Mouse (Mus musculus): ENCODE measurements around the gene Chmp6. TPM values are rescaled to one million over a fixed set of nuclear protein-coding genes. Genes with fewer than 3 reads are reported as not detected.

The Chmp6 gene
- total RNA-seq (2021): 10 to 100 TPM; 44.8 to 47.8 TPM

DNA sequence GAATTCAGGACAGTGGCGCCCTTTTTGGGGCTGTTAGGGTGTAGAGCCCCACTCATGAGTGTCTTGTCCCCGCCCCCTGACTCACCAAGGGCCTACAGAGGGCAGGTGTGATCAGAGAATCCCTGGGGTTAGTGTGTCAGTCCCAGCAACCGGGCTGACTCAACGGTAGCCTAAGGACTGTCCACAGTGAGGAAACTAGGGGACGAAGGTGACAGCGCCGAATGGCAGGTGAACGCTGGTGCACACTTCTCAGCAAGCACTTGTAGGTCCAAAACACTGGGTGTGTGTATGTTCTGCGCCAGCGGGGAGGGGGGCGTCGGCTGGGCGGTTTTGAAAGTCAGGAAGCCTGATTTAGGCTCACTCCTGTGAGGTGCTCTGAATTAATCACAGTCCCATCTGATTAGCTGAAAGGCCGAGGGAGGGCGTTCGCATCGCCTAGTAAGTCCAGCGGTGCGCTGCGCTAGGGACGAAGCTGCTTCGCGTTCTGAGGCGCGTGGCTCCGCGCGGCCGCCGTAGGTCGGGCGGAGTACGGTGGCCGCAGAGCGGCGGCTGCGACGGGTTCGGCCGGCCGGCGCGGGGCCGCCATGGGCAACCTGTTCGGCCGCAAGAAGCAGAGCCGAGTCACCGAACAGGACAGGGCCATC lies at the start of gene Chmp6:
TSS of gene Chmp6 (plus strand) at position 151 of the 644 bp plus-strand sequence.
- DNase-seq (ENCODE audit: low spot score in 2 of 2): peak; percentile 90 to 94
- intact Hi-C loops (cut with DNase I): loop anchor here (2.0 kb wide), 1 partner anchor 187 kb away; no protein-coding TSS in a partner anchor

- no peak for DNase-seq (ENCODE audit: low spot score in 2 of 2)
- intact Hi-C loops (cut with DNase I): loop anchor here (10.0 kb wide), 1 partner anchor 202 kb away; no protein-coding TSS in a partner anchor
Measured at GRCm38 (mm10) chr11:119866837-119867236, 46.4 kb upstream of the Chmp6 start.

DNA sequence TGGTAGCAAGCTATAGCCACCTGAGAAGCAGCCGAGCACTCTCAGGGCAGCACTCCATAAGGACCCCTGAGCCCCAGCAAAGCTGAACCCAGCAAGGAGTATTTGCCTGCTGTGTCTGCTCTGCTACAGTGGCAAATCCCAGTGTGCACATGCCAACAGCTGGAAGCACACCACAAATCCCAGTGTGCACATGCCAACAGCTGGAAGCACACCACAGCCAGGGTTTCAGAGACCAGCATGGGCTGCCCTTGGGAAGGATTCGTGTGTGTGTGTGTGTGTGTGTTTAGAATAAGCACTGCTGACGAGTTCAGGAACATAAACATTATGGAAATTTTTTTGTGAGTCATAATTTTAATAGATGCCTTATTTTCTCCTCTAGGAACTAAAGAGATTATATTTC lies 45.1 kb upstream of the Chmp6 start:
- DNase-seq (ENCODE audit: low spot score in 2 of 2): no peak
- intact Hi-C loops (cut with DNase I): loop anchor here (10.0 kb wide), 1 partner anchor 203 kb away; no protein-coding TSS in a partner anchor

DNA sequence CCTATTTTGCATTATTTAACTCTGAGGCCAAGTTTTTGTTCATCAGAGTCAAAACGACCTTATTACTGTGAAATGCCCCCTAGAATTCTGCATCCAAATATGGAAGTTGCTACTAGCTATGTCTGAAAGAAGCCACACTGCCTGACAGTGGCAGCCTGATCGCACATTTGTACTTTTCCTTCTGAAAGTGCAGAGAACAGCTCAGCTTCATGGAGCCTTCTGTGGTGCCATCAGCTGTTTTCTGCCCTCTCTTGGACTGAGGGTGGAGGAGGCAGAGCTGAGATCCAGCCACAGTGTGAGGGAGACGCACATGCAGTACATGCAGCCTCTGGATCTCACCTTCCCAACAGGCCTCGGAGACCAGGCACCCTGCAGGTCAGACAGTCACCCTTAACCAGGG lies 44.7 kb upstream of the Chmp6 start:
- intact Hi-C loops (cut with DNase I): loop anchor here (10.0 kb wide), 1 partner anchor 204 kb away; no protein-coding TSS in a partner anchor
- peak in 1 of 2 experiments; percentile 38 for DNase-seq (ENCODE audit: low spot score in 2 of 2)

- no peak for DNase-seq (ENCODE audit: low spot score in 2 of 2)
- intact Hi-C loops (cut with DNase I): no loop called here
Measured at GRCm38 (mm10) chr11:119871141-119871540, 42.1 kb upstream of the Chmp6 start.

DNA sequence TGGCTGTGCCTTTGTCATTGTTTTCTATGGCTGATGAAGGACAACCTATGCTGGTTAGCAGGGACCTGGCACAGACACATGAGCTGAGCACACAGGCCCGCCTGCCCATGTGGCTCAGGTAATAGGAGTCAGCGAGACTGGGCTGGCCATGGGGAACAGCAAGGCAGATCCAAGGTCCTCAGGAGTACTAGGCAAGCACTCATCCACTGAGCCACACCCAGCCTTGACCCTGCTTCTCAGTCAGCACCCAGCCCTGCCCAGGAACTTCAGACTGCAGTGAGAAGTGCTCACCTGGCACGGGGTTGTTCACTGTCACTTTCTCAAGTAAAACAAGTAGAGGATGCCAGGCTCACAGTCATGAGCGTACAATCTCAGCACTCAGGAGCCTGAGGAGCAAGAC lies 39.6 kb upstream of the Chmp6 start:
- no peak for DNase-seq (ENCODE audit: low spot score in 2 of 2)
- intact Hi-C loops (cut with DNase I): no loop called here

DNA sequence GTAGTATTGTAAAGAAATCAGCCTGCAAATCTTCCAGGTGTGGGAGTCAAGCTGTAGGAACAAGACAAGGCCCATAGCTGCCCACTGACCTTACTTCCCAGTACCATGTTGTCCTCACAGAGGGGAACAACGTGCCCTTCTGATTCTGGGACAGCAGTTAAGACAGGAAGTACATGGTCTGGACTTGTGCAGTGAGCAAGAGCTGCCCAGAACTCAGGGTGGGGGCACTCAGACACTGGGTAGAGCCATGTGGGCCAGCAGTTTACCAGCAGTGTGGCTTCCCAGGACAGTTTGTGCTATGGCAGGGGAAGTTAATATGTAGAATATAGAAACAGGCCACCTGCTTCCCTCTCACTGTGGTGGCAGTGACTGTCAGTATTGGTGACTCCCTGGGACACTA lies 38.4 kb upstream of the Chmp6 start:
- no peak for DNase-seq (ENCODE audit: low spot score in 2 of 2)
- intact Hi-C loops (cut with DNase I): no loop called here

DNA sequence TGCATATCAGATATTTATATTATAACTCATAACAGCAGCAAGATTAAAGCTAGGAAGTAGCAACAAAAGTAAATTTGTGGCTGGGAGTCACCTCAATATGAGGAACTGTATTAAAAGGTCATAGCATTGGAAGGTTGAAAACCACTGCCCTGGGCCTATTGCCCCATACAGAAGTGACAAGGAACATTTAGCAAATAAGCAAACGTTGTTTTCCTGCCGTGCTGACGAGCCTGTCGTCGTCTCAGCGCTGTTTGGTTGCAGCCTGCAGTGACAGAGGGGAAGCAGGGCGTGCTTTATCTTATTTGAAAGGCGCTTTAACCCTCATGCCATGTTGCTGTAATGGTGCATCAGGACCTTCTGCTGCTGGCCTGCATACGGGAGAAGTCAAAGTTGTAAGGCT lies 37.6 kb upstream of the Chmp6 start:
- DNase-seq (ENCODE audit: low spot score in 2 of 2): no peak
- intact Hi-C loops (cut with DNase I): no loop called here

- no peak for DNase-seq (ENCODE audit: low spot score in 2 of 2)
- intact Hi-C loops (cut with DNase I): no loop called here
Measured at GRCm38 (mm10) chr11:119877124-119877523, 36.1 kb upstream of the Chmp6 start.

DNA sequence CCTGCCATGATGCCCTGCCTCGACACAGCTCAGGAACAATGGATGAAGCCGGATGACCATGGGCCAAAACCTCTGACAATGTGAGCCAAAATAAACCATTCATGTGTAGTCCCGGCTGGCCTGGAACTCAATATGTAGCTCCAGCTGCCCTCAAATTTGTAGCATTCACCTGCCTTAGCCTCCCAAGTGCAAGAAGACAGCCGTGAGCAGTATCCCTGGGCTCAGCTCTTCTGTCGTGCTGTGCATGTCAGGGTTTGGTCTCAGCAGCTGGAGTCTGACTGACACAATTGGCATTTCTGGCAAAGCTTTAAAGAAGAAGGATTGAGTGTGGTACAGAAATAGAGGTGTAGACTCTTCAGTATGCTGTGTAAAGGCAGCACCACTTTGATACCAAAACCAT lies 33.7 kb upstream of the Chmp6 start:
- DNase-seq (ENCODE audit: low spot score in 2 of 2): no peak
- intact Hi-C loops (cut with DNase I): no loop called here

GRCm38 (mm10) chr11:119883646-119884045 lies 29.6 kb upstream of the Chmp6 start:
- intact Hi-C loops (cut with DNase I): no loop called here
- DNase-seq (ENCODE audit: low spot score in 2 of 2): no peak

DNA sequence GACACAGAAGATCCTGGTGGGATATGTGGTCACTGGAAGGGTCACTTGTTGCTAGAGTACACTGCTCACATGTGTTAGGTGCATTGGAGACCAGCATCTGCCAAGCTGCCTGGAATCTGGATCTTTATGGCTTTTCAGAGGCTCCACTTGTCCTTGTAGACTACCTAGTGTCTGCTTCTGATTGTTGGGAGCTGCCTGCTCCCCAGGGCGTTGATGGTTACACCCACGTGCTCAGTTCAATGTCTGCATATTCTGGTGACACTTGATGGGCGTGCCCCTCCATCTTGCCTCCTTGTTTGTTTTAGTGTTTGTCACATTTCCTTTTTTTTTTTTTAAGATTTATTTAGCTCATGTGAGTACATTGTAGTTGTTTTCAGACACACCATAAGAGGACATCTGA lies 23.3 kb upstream of the Chmp6 start:
- intact Hi-C loops (cut with DNase I): no loop called here
- no peak for DNase-seq (ENCODE audit: low spot score in 2 of 2)

DNA sequence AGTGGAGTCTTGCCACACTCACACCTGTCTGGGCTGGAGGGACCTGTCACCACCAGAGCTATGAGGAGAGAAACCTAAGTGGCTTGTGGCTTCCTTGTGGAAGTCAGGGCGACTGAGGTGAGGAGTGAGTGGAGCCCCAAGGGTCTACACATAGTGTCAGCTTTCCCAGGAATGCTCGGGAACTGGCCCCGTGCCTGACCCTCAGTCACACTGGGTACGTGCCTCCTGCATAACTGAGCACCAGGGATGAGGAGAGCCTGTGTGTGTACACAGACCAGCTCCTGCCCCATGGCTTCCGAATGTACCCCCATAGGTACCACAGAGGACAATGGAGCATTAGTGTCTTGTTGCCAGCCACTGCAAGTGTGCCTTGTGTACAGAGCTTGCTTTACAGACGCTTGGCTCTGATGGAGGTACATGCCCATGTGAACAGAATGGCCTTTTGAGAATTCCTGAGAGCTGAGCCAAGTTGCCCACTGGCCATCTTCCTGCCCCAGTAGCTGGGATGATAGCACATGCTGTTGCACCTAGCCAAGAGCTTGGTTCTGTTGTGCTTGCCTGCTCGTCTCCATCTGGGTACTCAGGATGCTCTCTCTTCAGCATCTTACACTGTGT lies 21.5 kb upstream of the Chmp6 start:
- DNase-seq (ENCODE audit: low spot score in 2 of 2): no peak
- intact Hi-C loops (cut with DNase I): no loop called here

DNA sequence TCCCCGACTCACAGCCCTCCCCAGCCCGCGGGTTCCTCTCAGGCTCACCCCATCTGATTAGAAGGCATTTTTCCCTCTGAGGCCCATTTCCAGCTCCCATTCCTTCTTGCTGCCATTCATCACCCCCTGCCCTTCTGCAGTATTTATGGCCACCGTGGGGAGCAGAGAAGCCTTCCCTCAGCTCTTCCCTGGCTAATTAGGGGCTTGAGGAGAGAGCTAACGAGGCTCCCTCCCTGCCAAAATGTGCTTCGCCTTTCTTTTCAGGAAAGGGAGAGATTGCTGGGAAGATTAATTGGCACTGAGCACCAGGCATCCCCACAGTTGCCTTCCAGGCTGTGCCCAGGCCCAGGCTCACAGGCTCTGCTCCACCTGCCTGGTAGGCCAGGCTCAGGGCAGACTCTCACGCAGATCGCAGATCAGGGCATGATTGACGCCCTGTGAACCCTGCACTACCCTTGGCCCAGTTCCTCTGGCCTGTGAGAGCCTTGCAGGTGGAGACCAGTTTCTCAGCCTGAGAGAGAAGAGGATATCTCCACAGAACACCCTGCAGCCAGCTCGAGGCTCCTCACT lies 19.5 kb upstream of the Chmp6 start:
- no peak for DNase-seq (ENCODE audit: low spot score in 2 of 2)
- intact Hi-C loops (cut with DNase I): no loop called here

DNA sequence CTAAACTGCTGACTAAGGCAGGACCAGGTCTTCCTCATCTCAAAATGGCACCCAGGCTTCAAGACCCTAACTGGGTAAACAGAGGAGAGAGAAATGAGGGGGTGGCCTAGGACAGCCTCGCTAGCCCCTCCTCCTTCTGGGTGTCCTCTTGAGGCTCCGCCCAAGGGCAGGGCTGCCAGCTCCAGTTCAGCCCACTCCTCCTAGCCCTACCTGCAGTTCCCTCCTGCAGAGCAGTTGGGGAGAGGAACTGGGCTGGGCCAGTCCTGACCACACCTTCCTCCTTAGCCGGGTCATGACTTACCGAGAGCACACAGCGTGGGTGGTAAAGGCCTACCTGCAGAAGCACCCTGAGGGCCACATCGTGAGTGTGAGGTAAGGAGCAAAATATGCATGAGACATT lies 18.6 kb upstream of the Chmp6 start:
- intact Hi-C loops (cut with DNase I): no loop called here
- no peak for DNase-seq (ENCODE audit: low spot score in 2 of 2)

GRCm38 (mm10) chr11:119897041-119897440 lies 16.2 kb upstream of the Chmp6 start:
- intact Hi-C loops (cut with DNase I): no loop called here
- DNase-seq (ENCODE audit: low spot score in 2 of 2): no peak

DNA sequence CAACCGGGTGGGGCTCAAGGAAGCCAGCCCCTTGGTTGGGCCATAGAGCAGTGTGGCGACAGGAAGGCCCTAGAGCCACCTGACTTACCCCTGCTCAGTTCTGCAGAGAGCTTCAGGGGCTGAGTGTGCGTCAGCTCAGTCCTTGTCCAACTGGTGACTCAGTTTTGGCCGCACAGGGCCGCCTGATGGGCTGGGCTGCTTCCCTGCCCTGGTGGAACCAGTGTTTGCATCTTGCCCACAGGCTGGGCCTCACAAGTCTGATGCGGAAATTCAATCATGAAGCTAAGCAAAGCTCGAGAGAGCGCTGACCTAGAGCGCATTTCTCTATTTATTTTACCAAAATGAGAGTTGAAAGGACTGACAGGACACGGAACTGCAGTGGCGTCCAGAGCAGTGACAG lies 14.3 kb upstream of the Chmp6 start:
- DNase-seq (ENCODE audit: low spot score in 2 of 2): no peak
- intact Hi-C loops (cut with DNase I): no loop called here

DNA sequence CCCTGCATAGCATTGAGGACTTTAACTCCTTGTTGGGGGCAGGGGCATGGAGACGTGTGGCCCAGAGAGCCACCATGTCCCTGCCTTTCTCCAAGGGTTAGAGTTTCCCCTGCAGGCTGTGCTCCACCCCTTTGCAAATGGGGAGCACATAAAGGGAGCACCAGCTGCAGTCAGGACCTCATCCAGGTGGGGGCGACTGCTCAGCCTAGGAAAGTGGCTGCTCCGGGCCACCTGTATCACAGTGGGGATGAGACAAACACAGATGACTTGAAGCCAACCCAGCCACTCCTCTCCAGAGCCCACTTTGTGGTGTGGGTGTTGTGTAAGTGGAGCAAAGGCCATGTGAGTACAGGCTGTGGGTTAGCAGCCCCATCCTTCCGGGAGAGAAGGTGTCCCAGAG lies 12.1 kb upstream of the Chmp6 start:
- DNase-seq (ENCODE audit: low spot score in 2 of 2): no peak
- intact Hi-C loops (cut with DNase I): loop anchor here (10.0 kb wide), 1 partner anchor 596 kb away; the partner anchor contains the start of genes Card14 and Eif4a3

DNA sequence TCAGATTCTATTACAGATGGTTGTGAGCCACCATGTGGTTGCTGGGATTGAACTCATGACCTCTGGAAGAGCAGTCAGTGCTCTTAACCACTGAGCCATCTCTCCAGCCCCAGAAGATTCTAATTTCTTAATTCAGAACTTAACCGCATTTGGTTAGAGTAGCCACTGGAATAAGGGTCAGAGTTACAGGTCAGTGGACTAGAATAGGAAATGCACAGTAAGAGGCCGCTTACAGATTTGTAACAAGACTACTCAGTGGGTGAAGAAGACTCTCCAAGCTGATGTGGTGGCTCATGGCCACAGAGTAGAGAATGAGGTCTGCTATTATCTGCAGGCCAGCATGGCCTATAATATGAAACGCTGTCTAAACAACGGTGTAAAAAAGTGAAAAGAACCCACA lies 10.3 kb upstream of the Chmp6 start:
- intact Hi-C loops (cut with DNase I): loop anchor here (10.0 kb wide), 1 partner anchor 598 kb away; the partner anchor contains the start of genes Card14 and Eif4a3
- no peak for DNase-seq (ENCODE audit: low spot score in 2 of 2)

DNA sequence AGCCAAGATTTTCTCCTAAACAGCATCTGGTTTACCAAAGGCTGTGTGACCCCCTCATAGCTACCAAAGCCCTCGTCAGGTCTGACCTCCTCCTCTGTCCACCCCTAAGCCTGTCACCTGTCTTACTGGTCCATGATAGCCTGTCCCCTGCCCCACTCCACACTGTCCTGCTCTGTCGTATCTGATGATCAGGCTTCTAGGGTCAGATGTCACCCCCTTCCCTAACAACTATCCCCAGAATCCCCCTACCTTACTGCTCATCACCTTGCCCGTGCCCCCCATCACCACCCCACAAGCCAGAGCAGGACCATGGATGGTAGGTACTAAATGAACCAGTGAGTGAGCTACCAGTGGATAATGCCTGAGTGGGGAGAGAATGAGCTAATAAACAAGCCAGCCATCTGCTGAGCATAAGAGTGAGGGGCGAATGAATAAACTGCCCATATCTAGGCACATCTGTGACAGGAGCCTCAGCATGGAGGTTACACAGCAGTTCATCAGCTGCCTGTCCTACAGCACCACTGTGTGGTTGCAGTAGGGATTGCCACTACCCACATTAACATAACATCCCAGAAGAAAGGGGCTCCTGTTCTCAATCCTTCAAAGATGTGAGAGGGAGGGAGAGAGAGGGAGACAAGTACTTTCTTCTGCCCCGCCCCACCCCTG lies 8.5 kb upstream of the Chmp6 start:
- intact Hi-C loops (cut with DNase I): loop anchor here (1.0 to 10.0 kb wide), 3 partner anchors 387 to 600 kb away; partner anchors contain the start of genes Card14 and Eif4a3
- peak; percentile 79 to 86 for DNase-seq (ENCODE audit: low spot score in 2 of 2)
